Mouse (Mus musculus): Measurements from ENCODE around the gene Itih1.

The Itih1 gene

GRCm38 (mm10) chr14:30904307-30904706, 38.8 kb downstream of the Itih1 start:
- no peak for DNase-seq (ENCODE audit: low spot score)

- no peak for DNase-seq (ENCODE audit: low spot score)
These were observed 40.1 kb downstream of the Itih1 start for GRCm38 (mm10) chr14:30903036-30903435.

GRCm38 (mm10) chr14:30902628-30903027, 40.5 kb downstream of the Itih1 start:
- DNase-seq (ENCODE audit: low spot score) = no peak

GRCm38 (mm10) chr14:30899972-30900371, 43.1 kb downstream of the Itih1 start:
- no peak for DNase-seq (ENCODE audit: low spot score)

GRCm38 (mm10) chr14:30888271-30888732, 54.8 kb downstream of the Itih1 start:
- peak; percentile 74 for DNase-seq (ENCODE audit: low spot score)

- no peak for DNase-seq (ENCODE audit: low spot score)
These were observed 56.9 kb downstream of the Itih1 start, which contains the start of gene Itih4 for GRCm38 (mm10) chr14:30886204-30886603. TSS of gene Itih4 (plus strand) at chr14:30886476.

GRCm38 (mm10) chr14:30885298-30885697, 57.8 kb downstream of the Itih1 start:
- DNase-seq (ENCODE audit: low spot score) = no peak

GRCm38 (mm10) chr14:30881718-30882108, 61.4 kb downstream of the Itih1 start:
- no peak for DNase-seq (ENCODE audit: low spot score)

- no peak for DNase-seq (ENCODE audit: low spot score)
These were observed 62.0 kb downstream of the Itih1 start for GRCm38 (mm10) chr14:30880811-30881717.

- DNase-seq (ENCODE audit: low spot score) = peak; percentile 51
These were observed 62.8 kb downstream of the Itih1 start for GRCm38 (mm10) chr14:30880251-30880650.

- peak; percentile 57 for DNase-seq (ENCODE audit: low spot score)
These were observed 63.3 kb downstream of the Itih1 start for GRCm38 (mm10) chr14:30879794-30880193.

All from yolk sac, embryonic 10.5 days (tissue).